Mouse (Mus musculus) left cerebral cortex, adult 9 months (tissue): ENCODE results near the gene Sh3rf1.
A peak's percentile ranks its signal among the peaks of the same experiment; 100 is the strongest.

Experiments
- DNase-seq, 2 experiments: peaks; one replicate each; pipeline ENCODE4 v3.0.0; 2022; ENCODE audit warnings: low spot score in 2 of 2

Gene Sh3rf1

GRCm38 (mm10) chr8:61261374-61261773 is 37.7 kb downstream of the Sh3rf1 start:
- DNase-seq = no peak

DNA sequence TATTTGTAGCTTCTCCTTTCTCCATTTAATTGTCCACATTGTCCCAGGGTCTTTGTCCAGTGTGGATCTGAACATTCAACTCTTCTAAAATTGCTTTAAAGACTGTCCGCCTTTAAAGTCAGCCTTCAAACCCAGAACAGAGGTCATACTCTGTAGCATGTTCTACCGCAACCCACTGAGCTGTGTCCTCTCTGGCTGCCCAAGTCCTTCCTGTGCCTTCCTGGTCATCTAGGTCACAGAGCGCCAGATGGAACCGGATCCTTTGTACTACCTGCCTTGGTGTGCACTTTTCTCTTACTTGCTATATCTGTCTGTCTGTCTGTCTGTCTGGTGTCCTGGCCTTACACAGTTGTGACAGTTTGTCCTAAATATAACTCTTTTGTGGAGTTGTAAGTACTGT is 40.0 kb downstream of the Sh3rf1 start:
- DNase-seq = no peak

DNA sequence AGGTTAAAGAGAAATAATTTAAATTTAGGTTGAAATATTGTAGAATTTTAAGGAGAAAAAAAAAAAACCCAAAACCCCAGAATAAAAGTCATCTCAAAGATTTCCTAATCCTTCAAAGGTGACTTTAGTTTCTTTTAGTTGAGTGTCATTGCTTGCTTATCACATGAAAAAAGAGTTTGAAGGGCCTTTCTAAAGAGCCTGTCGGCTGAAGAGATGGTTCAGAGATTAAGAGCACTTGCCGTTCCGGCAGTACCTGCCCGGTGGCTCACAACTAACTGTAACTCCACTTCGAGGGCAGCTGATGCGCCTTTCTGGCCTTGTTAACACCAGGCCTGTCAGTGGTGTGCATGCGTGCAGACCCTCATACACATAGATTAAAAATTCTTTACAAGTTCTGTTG is 41.2 kb downstream of the Sh3rf1 start:
- DNase-seq = no peak

DNA sequence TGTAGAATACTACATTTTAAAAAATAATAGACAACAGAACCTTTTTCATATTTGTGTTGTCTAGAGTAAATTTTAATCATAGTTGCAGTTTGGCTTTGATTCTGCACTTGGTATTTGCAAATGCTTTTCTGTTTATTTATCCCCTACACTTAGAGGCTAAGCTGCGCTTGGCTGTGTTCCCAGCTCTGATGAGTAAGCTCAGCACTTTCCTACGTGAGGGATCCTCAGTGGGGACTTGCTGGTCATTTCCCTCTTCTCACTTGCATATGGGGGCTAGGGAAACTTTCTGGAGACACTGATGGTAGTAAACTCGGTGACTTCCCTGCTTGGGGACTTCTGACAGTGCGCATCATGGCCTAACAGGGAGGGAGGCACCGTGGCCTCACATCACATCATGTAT is 41.7 kb downstream of the Sh3rf1 start:
- DNase-seq = peak in 1 of 2 experiments; percentile 61

- no peak for DNase-seq
Observed at GRCm38 (mm10) chr8:61267061-61267460, 43.4 kb downstream of the Sh3rf1 start.

GRCm38 (mm10) chr8:61267692-61268091 is 44.0 kb downstream of the Sh3rf1 start:
- DNase-seq = no peak

DNA sequence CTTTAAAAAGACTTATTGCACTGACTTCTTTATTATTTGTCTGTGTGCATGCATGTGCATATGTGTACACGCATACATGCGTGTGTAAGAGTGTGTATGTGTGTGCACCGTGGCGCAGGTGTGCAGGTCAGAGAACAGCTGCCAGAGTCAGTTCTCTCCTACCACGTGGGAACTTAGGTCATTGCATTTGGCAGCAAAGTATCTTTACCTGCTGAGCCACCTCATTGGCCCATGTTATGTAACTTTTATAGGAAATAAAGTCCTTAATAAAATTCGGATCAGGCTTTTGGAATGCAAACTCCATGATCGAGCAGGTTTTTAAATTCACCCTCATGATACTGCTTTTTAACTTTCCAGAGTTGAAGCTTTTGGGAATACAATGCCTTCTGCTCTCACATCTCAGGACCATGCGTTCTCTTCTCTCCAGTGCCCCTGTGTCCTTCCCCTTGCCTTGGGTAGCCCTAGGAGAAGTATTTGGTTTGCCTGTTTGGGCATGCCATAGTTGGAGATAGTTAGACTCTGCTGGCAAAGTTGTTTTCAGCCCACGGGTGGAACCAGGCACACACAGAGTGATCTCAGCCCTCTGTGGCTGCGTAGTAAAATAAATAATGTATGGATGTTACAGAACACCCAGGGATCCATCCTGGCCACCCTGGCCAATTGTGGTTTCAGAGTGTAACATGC is 44.7 kb downstream of the Sh3rf1 start:
- no peak for DNase-seq

GRCm38 (mm10) chr8:61270016-61270415 is 46.3 kb downstream of the Sh3rf1 start:
- no peak for DNase-seq

GRCm38 (mm10) chr8:61270541-61270940 is 46.9 kb downstream of the Sh3rf1 start:
- DNase-seq = no peak

GRCm38 (mm10) chr8:61270961-61271360 is 47.3 kb downstream of the Sh3rf1 start:
- DNase-seq = no peak

DNA sequence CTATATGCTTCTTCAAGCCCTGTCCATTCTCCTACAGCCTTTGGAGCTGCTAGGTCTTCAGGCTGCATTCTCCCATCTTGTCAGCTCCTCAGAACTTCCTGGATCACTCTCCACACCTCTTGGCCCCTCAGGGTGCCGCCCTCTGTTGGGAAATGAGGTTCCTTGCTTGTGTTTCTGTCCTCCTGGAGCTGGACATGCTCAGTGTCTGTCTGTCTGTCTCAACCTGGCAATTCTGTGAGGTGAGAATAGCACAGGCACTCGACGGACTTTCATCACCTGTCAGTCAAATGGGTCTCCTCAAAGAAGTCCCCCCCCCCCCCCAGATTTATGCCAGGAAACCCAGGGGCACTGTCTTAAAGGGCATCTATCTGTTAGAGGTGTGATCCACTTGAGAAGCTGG is 49.2 kb downstream of the Sh3rf1 start:
- no peak for DNase-seq

DNA sequence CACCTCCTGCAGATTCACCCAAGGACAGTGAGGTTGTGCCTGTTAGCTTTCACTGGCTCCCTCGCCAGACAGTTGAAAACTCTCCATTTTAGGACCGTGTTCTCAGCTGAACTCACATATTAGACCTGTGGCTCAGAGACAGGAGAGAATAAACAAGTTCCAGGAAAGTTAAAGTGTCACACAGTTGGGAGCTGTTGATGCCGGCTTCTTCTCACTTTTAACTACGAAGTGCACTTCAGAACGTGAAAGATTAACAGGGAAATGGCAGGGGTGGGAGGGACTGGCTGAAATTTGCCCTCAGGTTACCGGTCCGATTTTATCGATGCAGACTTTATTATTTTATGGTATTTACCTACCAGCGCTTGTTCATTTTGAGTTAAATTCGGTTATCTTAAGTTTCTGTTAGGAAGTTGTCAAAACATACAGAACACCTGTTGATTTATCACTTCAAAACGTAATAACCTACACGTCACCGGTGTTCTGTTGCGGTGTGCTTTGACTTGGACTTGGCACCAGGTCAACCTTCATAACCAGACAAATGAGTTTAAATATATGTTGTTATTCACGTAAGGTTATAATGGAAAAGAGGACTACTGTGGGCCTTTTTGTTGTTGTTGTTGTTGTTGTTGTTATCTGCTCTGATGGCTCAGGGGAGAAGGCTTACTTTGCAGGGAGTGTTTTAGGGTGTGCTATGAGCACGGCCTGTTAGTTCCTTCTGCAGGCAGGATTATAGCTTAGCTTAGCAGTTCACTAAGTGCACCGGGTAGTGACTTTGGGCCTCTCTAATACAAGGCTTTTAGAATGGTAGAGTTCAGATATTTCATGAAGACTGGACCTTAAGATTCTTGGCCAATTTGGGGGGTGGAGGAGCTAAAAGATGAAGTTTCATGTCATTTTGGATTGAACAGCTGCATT is 49.9 kb downstream of the Sh3rf1 start:
- DNase-seq = no peak

DNA sequence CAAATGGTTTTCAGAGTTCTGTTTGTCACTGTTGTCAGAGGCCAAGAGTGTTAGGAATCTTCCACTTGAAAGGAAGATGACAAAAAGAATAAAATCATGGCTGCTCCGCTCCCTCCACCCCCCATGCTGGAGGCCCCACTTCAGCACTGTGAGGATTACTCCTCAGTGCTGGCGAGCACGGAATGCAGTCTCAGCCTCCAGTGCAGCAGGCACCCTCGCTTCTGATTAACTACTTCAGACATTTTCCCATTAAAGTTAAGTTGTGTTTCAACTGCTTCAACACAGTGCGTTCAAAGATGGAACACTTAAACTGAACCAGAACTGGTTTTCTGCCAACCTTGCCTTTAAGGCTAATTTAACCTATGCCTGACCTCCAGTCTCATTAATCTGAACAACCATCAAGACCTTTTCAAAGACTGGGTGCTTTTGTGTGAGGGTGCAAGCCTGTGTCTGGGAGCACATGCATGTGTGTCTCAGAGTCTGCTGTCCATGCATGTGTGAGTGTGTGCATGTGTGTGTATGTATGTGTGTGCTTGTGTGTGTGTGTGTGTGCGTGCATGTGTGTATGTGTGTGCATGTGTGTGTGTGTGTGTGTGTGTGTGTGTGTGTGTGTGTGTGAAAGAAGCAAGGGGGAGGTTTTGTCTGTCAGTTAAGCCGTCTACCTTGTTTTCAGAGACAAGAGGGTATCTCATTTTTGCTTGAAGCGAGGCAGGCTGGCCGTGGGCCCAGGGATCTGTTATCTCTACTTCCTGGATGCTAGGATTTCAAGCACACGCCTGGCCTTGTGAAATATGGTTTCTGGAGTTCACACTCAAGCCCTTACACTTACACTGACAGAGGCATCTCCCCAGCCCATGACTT is 51.2 kb downstream of the Sh3rf1 start:
- no peak for DNase-seq

DNA sequence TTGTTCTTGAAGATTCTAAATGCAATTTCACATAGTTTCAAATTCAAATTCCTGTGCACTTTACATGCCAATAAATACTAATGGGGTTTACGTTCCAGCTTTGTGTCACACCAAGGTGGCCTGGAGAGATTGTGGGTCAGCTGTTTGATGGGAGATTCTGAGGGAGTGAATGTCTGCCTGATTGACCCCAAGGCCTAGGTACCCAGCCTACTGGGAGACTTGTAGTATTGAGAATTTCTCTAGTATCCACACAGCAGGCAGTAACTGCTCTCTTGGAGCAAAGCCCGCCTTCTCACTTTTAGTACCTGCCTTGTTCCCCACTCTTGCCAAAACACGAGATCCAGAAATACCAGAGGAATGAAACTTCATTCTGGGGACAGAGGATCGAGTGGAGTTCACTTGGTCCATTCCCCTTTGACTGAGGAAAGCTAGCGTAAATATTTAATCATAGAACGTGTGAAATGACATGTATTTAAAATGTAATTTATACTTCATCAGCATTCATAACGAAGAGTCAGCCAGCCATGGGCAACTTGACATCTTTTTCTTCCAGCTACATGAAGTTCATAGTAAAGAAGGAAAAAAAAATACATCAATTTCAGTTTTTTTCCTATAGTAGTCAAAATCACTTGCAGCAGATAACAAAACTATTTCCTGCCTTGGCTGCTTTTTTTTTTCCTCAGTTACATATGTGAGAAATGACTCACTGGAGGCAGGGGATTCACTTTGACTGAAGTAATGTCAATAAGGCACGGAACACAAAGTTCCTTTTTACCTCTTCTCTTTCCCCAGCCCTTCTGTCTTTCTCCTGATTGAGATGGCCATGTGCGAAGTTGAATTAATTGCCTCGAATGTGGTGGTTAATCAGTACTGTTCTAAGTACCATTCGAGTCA is 52.0 kb downstream of the Sh3rf1 start:
- no peak for DNase-seq

- no peak for DNase-seq
Observed at GRCm38 (mm10) chr8:61276397-61276796, 52.7 kb downstream of the Sh3rf1 start.

- DNase-seq = no peak
Observed at GRCm38 (mm10) chr8:61279030-61279429, 55.4 kb downstream of the Sh3rf1 start.

DNA sequence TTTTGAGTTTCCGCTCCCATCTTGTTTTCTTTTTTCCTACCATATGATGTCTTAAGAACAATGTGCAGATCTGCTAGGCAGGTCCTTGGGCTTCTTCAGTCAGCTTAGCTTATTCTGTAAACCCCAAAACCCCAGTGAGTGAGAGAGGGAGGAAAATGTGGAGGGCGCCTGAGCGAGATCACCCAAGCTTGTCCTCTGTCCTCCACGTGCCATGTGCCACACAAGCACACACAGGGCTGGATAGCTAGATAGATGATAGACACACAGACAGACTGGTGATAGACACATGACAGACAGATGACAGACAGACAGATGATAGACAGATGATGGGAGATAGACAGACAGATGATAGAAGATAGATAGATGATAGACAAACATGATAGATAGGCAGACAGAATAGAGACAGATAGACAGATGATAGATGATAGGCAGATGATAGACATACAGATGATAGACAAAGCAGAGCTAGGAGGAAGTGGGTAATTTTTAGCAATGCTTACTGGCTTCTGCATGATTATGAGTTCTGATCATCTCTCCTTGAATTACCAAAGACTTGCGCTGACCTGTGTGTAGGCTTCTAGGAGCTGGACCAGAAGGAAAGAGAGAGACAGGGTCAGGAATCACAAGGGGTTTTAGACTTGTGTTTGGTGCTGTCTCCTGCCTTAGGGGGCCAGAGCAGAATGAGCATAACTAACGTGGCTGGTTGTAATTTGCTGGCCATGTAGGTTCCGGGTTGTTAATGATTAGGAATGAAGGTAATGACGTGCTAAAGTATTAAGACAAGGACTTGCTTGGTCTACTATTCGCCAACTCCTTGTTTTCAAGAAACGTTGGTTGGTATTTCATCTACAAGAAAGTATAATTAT is 58.9 kb downstream of the Sh3rf1 start:
- no peak for DNase-seq

- no peak for DNase-seq
Observed at GRCm38 (mm10) chr8:61283169-61284081, 59.8 kb downstream of the Sh3rf1 start.

- DNase-seq = no peak
Observed at GRCm38 (mm10) chr8:61285896-61286295, 62.2 kb downstream of the Sh3rf1 start.
